Mouse (Mus musculus) midbrain, embryonic 10.5 days (tissue): ENCODE data around the gene Rfx4. TPM values are rescaled to one million over a fixed set of nuclear protein-coding genes. Genes with fewer than 3 reads are reported as not detected.

Source experiments
- DNase-seq: peaks from one replicate; pipeline ENCODE4 v3.0.0-alpha.2; 2017; ENCODE audit warnings: low spot score
- H3K27ac ChIP-seq: fragments of 300-500 bp; sonication (generic); replicated peaks from 2 replicates; pipeline ENCODE4 v1.5.1; 2016; ENCODE audit warnings: mild to moderate bottlenecking
- H3K27me3 ChIP-seq: fragments of 300-500 bp; sonication (generic); 2 replicates; pipeline ENCODE4 v1.6.1; 2016; ENCODE audit warnings: low read depth, mild to moderate bottlenecking; ENCODE audit not compliant: poor library complexity, severe bottlenecking
- H3K36me3 ChIP-seq: fragments of 300-500 bp; sonication (generic); 2 replicates; pipeline ENCODE4 v1.6.1; 2016; ENCODE audit warnings: mild to moderate bottlenecking, moderate library complexity
- H3K4me1 ChIP-seq: fragments of 300-500 bp; sonication (generic); 2 replicates; pipeline ENCODE4 v1.6.1; 2016
- H3K4me3 ChIP-seq: fragments of 300-500 bp; sonication (generic); 2 replicates; pipeline ENCODE4 v1.5.1; 2016; ENCODE audit warnings: mild to moderate bottlenecking, moderate library complexity
- H3K9me3 ChIP-seq: fragments of 300-500 bp; sonication (generic); replicated peaks from 2 replicates; pipeline ENCODE4 v1.6.1; 2016; ENCODE audit warnings: mild to moderate bottlenecking
- WGBS: fragments of 180-500 bp; shearing (Covaris S2); methylation state at CpG from one replicate; pipeline ENCODE4 v1.1.7; 2016; 5-methylcytosine and 5-hydroxymethylcytosine counted together
- polyA plus RNA-seq: library from polyadenylated mRNA; unstranded; fragments of >200 nt; fragmentation: Nextera tagmentation; extraction: Ambion mirVana; gene quantifications from 2 replicates; pipeline ENCODE4 v1.2.1, GENCODE M21; 2016

Rfx4 gene
- polyA plus RNA-seq, 1 experiment from 2014 or later: 61.8 TPM

GRCm38 (mm10) chr10:84727005-84727404 lies 28.9 kb upstream of the Rfx4 start:
- no peak overlapping the region for H3K4me3 ChIP-seq
- no peak overlapping the region for H3K27ac ChIP-seq
- no peaks in the 10 kb centered on the region for H3K27me3 ChIP-seq
- H3K36me3 ChIP-seq: peaks cover 38% of the 10 kb centered on the region
- WGBS: 93% methylated on average over 12 of the region's 12 CpGs
- H3K9me3 ChIP-seq: peaks cover 3% of the 10 kb centered on the region; the same call in 1 of the 2 replicates
- DNase-seq: no peak
- H3K4me1 ChIP-seq: peaks cover 11% of the 10 kb centered on the region

- 84% methylated on average over 4 of the region's 4 CpGs for WGBS
- Histone ChIP-seq H3K27ac (no peak overlapping the region), H3K27me3 (no peaks in the 10 kb centered on the region), H3K36me3 (peaks cover 38% of the 10 kb centered on the region), H3K9me3 (peaks cover 3% of the 10 kb centered on the region; the same call in 1 of the 2 replicates), H3K4me3 (no peak overlapping the region), H3K4me1 (peaks cover 3% of the 10 kb centered on the region)
- DNase-seq: no peak
These were observed 28.1 kb upstream of the Rfx4 start for GRCm38 (mm10) chr10:84727760-84728159.

- H3K9me3 ChIP-seq: peaks cover 3% of the 10 kb centered on the region; the same call in 1 of the 2 replicates
- WGBS: 84% methylated on average over 3 of the region's 3 CpGs
- no peak for DNase-seq
- peaks cover 4% of the 10 kb centered on the region for H3K4me1 ChIP-seq
- H3K36me3 ChIP-seq: peaks cover 33% of the 10 kb centered on the region
- no peak overlapping the region for H3K4me3 ChIP-seq
- no peaks in the 10 kb centered on the region; the same call in 1 of the 2 replicates for H3K27me3 ChIP-seq
- H3K27ac ChIP-seq: no peak overlapping the region
These were observed 25.8 kb upstream of the Rfx4 start for GRCm38 (mm10) chr10:84730078-84730477.

- no peak overlapping the region for H3K4me3 ChIP-seq
- 94% methylated on average over 9 of the region's 9 CpGs for WGBS
- no peak overlapping the region for H3K27ac ChIP-seq
- H3K27me3 ChIP-seq: no peaks in the 10 kb centered on the region; the same call in 1 of the 2 replicates
- H3K9me3 ChIP-seq: peaks cover 3% of the 10 kb centered on the region; the same call in 1 of the 2 replicates
- H3K4me1 ChIP-seq: peaks cover 4% of the 10 kb centered on the region
- DNase-seq: no peak
- H3K36me3 ChIP-seq: peaks cover 25% of the 10 kb centered on the region
These were observed 24.9 kb upstream of the Rfx4 start for GRCm38 (mm10) chr10:84730956-84731355.

GRCm38 (mm10) chr10:84733511-84733910 lies 22.4 kb upstream of the Rfx4 start:
- Histone ChIP-seq H3K36me3 (peaks cover 7% of the 10 kb centered on the region; the same call in 1 of the 2 replicates), H3K4me1 (peaks cover 4% of the 10 kb centered on the region), H3K4me3 (no peak overlapping the region), H3K27ac (no peak overlapping the region), H3K27me3 (no peaks in the 10 kb centered on the region; the same call in 1 of the 2 replicates), H3K9me3 (peaks cover 3% of the 10 kb centered on the region; the same call in 1 of the 2 replicates)
- no peak for DNase-seq
- WGBS: 89% methylated on average over 6 of the region's 6 CpGs

GRCm38 (mm10) chr10:84754851-84755785 lies 744 bp upstream of the Rfx4 start:
- Histone ChIP-seq H3K27ac (peak overlapping the region; percentile 97), H3K27me3 (peaks cover 85% of the 10 kb centered on the region), H3K4me1 (peaks cover 69% of the 10 kb centered on the region), H3K9me3 (no peaks in the 10 kb centered on the region), H3K36me3 (peaks cover 11% of the 10 kb centered on the region; the same call in 1 of the 2 replicates), H3K4me3 (peak overlapping the region; percentile 85)
- WGBS: under 1% methylated on average over 66 of the region's 66 CpGs
- DNase-seq: peak; percentile 93

GRCm38 (mm10) chr10:84756435-84757095 lies 703 bp downstream of the Rfx4 start:
- peaks cover 21% of the 10 kb centered on the region for H3K36me3 ChIP-seq
- H3K4me1 ChIP-seq: peaks cover 82% of the 10 kb centered on the region
- peak overlapping the region; percentile 97 for H3K27ac ChIP-seq
- WGBS: under 1% methylated on average over 42 of the region's 42 CpGs
- DNase-seq: peak; percentile 80
- peak overlapping the region; percentile 85 for H3K4me3 ChIP-seq
- H3K9me3 ChIP-seq: no peaks in the 10 kb centered on the region
- peaks cover 90% of the 10 kb centered on the region for H3K27me3 ChIP-seq

- peaks cover 30% of the 10 kb centered on the region for H3K36me3 ChIP-seq
- under 1% methylated on average over 22 of the region's 22 CpGs for WGBS
These were observed 1.8 kb downstream of the Rfx4 start for GRCm38 (mm10) chr10:84757426-84758199.

GRCm38 (mm10) chr10:84758200-84758468 lies 2.3 kb downstream of the Rfx4 start:
- Histone ChIP-seq H3K36me3 (peaks cover 36% of the 10 kb centered on the region), H3K4me3 (peak overlapping the region; percentile 85), H3K27ac (peak overlapping the region; percentile 97), H3K27me3 (peaks cover 79% of the 10 kb centered on the region), H3K9me3 (no peaks in the 10 kb centered on the region), H3K4me1 (peaks cover 87% of the 10 kb centered on the region)
- WGBS: 2% methylated on average over 5 of the region's 5 CpGs
- peak; percentile 37 for DNase-seq

More at GRCm38 (mm10) chr10:84757426-84758199, 1.8 kb downstream of the Rfx4 start:
- H3K4me1 ChIP-seq: peaks cover 87% of the 10 kb centered on the region
- peak overlapping the region; percentile 97 for H3K27ac ChIP-seq
- peaks cover 84% of the 10 kb centered on the region for H3K27me3 ChIP-seq
- DNase-seq: peak; percentile 58
- H3K9me3 ChIP-seq: no peaks in the 10 kb centered on the region
- H3K4me3 ChIP-seq: peak overlapping the region; percentile 85

- Histone ChIP-seq H3K36me3 (peaks cover 41% of the 10 kb centered on the region), H3K27ac (peak overlapping the region; percentile 97), H3K27me3 (peaks cover 72% of the 10 kb centered on the region), H3K4me3 (peak overlapping the region; percentile 85), H3K9me3 (no peaks in the 10 kb centered on the region), H3K4me1 (peaks cover 90% of the 10 kb centered on the region)
- DNase-seq: peak; percentile 69
- WGBS: under 1% methylated on average over 51 of the region's 51 CpGs
These were observed 2.9 kb downstream of the Rfx4 start for GRCm38 (mm10) chr10:84758483-84759431.

GRCm38 (mm10) chr10:84759511-84760117 lies 3.8 kb downstream of the Rfx4 start:
- peak overlapping the region; percentile 97 for H3K27ac ChIP-seq
- WGBS: under 1% methylated on average over 16 of the region's 16 CpGs
- H3K9me3 ChIP-seq: no peaks in the 10 kb centered on the region
- H3K36me3 ChIP-seq: peaks cover 49% of the 10 kb centered on the region
- H3K4me1 ChIP-seq: peaks cover 89% of the 10 kb centered on the region
- peak overlapping the region; percentile 85 for H3K4me3 ChIP-seq
- H3K27me3 ChIP-seq: peaks cover 64% of the 10 kb centered on the region
- DNase-seq: peak; percentile 51
